Mouse (Mus musculus) lung, embryonic 15.5 days (tissue): ENCODE measurements around the gene Abhd12b. TPM values are rescaled to one million over a fixed set of nuclear protein-coding genes. Genes with fewer than 3 reads are reported as not detected.

Experiments used
- ATAC-seq: fragments of 200-750 bp; cut with Nextera tagmentation; 2 replicates; pipeline ENCODE4 v1.8.0; 2017; ENCODE audit warnings: moderate number of reproducible peaks, borderline replicate concordance; ENCODE audit not compliant: low FRiP score, low TSS enrichment; ENCODE audit errors: extremely low read depth
- H3K27ac ChIP-seq: fragments of 300-500 bp; sonication (generic); 2 replicates; pipeline ENCODE4 v1.5.1; 2015; ENCODE audit warnings: moderate library complexity, mild to moderate bottlenecking, inconsistent platforms
- H3K27me3 ChIP-seq: fragments of 300-500 bp; sonication (generic); 2 replicates; pipeline ENCODE4 v1.6.1; 2015; ENCODE audit warnings: inconsistent platforms
- H3K36me3 ChIP-seq: fragments of 300-500 bp; sonication (generic); 2 replicates; pipeline ENCODE4 v1.6.1; 2015; ENCODE audit warnings: inconsistent platforms
- H3K4me1 ChIP-seq: fragments of 300-500 bp; sonication (generic); 2 replicates; pipeline ENCODE4 v1.6.1; 2015; ENCODE audit warnings: inconsistent platforms
- H3K4me2 ChIP-seq: fragments of 300-500 bp; sonication (generic); 2 replicates; pipeline ENCODE4 v1.6.1; 2015; ENCODE audit warnings: inconsistent platforms, mild to moderate bottlenecking, moderate library complexity
- H3K4me3 ChIP-seq: fragments of 300-500 bp; sonication (generic); 2 replicates; pipeline ENCODE4 v1.5.1; 2015; ENCODE audit warnings: mild to moderate bottlenecking, inconsistent platforms
- H3K9ac ChIP-seq: fragments of 300-500 bp; sonication (generic); 2 replicates; pipeline ENCODE4 v1.6.1; 2015; ENCODE audit warnings: inconsistent platforms
- H3K9me3 ChIP-seq: fragments of 300-500 bp; sonication (generic); 2 replicates; pipeline ENCODE4 v1.6.1; 2016; ENCODE audit warnings: inconsistent platforms
- WGBS: fragments of 180-500 bp; shearing (Covaris S2); methylation state at CpG from one replicate; pipeline ENCODE4 v1.1.7; 2015; 5-methylcytosine and 5-hydroxymethylcytosine counted together
- polyA plus RNA-seq: library from polyadenylated mRNA; unstranded; fragments of >200 nt; fragmentation: Nextera tagmentation; extraction: Ambion mirVana; gene quantifications from 2 replicates; pipeline ENCODE4 v1.2.1, GENCODE M21; 2015

The Abhd12b gene
- polyA plus RNA-seq, result 0.11 TPM in 1 of 2 replicates, not detected in the other

DNA sequence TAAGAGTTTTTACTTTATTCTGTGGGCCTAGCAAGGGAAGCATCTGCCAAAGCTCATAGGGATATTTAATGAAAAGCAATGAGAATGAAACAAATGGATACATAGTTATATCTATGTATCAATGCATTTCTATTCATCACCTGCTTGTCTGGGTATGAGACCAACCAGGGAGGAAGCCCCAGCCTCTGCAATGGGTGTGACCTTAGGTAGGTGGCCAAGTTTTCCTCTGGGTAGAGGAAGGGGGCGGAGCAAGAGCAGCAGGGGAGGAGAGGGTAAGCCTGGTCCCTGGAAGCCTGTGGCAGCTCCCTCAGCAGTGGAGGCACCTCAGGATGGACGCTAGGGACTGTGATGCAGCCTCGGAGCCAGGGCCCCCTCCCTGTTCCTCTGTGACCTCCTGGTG, at the start of gene Abhd12b:
TSS of gene Abhd12b (plus strand) at position 301 of the 400 bp plus-strand sequence.
- no peak for ATAC-seq
- Histone ChIP-seq H3K9me3 (no peaks in the 10 kb centered on the region), H3K4me1 (peaks cover 3% of the 10 kb centered on the region), H3K4me2 (no peak within 1 kb of the TSS), H3K9ac (no peak within 1 kb of the TSS), H3K27me3 (no peaks in the 10 kb centered on the region; the same call in 1 of the 2 replicates), H3K27ac (no peak within 1 kb of the TSS), H3K4me3 (no peak within 1 kb of the TSS), H3K36me3 (no peaks in the 10 kb centered on the region)
- WGBS, result 50% methylated on average over 3 of the region's 3 CpGs

DNA sequence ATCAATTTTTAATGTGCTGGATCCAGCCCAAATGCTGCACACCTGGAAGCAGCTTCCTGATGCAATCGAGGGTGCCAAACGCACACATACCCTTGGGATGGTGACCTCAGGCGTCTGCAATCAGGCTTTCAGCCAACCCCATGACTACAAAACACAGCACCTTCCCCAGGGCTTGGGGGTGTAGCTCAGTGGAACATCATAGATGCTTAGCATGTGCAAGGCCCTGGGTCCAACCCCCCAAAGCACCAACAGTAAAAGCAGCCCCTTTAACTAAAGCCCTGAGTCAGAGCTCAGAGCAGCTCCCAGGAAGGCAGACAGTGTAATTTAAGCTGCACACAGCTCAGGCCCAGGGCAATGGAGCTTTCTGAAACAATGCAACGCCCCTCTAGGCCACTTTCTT, 49.7 kb upstream of the Abhd12b start:
- Histone ChIP-seq H3K9ac (no peak overlapping the region), H3K4me3 (no peak overlapping the region), H3K27ac (no peak overlapping the region), H3K9me3 (no peaks in the 10 kb centered on the region), H3K4me2 (no peak overlapping the region), H3K27me3 (no peaks in the 10 kb centered on the region), H3K4me1 (peaks cover 18% of the 10 kb centered on the region; the same call in 1 of the 2 replicates), H3K36me3 (no peaks in the 10 kb centered on the region)
- 59% methylated on average over 4 of the region's 4 CpGs for WGBS
- no peak for ATAC-seq

DNA sequence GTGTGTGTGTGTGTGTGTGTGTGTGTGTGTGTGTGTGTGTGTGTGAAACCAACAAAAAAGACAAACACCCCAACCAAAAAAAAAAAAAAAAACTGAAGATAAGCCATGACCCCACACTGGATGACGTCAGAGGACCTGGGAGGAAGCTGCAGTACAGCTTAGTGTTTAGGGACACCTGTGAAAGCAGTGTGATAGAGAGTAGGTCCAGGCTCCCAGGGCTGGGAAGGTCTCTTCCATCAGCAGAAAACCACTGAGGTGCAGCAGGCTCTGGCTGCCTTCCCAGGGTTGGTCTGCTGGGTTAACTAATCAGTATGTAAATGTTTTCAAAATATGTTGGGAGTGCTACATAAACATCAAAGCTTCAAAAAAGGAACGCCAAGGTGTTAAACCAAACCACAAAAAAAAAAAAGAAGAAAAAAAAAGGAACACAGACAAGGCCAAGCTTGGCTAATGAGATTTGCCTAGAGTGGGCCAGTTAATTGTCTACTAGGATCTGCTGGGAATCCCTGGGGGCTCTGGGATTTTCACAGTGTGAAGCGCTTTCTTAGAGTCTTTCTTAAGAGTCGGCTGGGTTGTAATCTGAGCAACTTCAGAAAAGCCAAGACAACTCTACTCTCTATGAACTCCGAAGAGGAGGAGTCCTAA, 49.0 kb upstream of the Abhd12b start:
- peaks cover 20% of the 10 kb centered on the region for H3K4me1 ChIP-seq
- H3K27ac ChIP-seq, result no peak overlapping the region
- 44% methylated on average over 5 of the region's 5 CpGs for WGBS
- no peak overlapping the region for H3K9ac ChIP-seq
- no peaks in the 10 kb centered on the region for H3K9me3 ChIP-seq
- H3K4me3 ChIP-seq, result no peak overlapping the region
- H3K4me2 ChIP-seq, result no peak overlapping the region
- H3K36me3 ChIP-seq, result no peaks in the 10 kb centered on the region
- no peak for ATAC-seq
- no peaks in the 10 kb centered on the region for H3K27me3 ChIP-seq

DNA sequence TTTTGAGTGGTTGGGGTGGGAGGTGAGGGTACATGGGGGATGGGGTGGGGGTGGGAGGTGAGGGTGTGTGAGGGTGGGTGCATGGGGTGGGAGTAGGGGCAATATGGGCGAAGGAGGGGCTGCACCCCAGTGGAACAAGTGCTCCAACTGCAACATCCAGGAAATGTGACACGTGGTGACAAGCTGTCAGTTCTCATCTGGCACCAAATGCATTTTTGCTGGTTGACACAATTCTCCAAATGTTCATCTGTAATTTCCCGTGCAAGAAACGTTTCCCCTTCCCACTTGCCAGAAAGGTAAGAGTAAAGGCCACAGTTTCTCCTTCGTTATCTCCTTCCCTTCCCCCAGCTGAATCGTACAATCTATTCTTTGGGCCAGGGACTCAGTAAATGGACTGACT, 48.1 kb upstream of the Abhd12b start:
- 54% methylated on average over 6 of the region's 6 CpGs for WGBS
- Histone ChIP-seq H3K27me3 (no peaks in the 10 kb centered on the region), H3K9ac (no peak overlapping the region), H3K4me3 (no peak overlapping the region), H3K4me2 (no peak overlapping the region), H3K4me1 (peaks cover 30% of the 10 kb centered on the region), H3K27ac (no peak overlapping the region), H3K36me3 (no peaks in the 10 kb centered on the region), H3K9me3 (no peaks in the 10 kb centered on the region)
- ATAC-seq, result no peak

DNA sequence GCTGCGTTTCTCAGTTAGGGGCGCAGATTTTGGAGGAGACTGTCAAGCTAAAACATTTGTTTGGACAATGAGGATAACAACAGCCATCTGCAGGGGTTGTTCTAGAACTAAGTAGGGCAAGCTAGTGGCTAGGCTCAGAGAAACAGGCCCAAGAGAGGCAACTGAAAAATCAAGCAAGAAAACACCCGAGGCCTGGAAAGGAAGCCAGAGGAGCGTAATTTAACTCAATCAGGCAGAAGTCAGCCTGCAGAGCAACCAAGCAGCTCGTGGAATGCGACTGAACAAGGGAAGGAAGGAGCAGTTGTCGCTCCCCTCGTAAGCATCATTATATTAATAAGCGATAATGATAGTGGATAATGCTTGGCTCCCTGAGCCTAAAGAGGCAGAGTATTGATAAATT, 47.4 kb upstream of the Abhd12b start:
- Histone ChIP-seq H3K4me3 (no peak overlapping the region), H3K4me2 (no peak overlapping the region), H3K9ac (no peak overlapping the region), H3K27me3 (no peaks in the 10 kb centered on the region), H3K36me3 (no peaks in the 10 kb centered on the region), H3K9me3 (no peaks in the 10 kb centered on the region), H3K27ac (no peak overlapping the region), H3K4me1 (peaks cover 32% of the 10 kb centered on the region)
- WGBS, result 61% methylated on average over 9 of the region's 9 CpGs
- ATAC-seq, result no peak

DNA sequence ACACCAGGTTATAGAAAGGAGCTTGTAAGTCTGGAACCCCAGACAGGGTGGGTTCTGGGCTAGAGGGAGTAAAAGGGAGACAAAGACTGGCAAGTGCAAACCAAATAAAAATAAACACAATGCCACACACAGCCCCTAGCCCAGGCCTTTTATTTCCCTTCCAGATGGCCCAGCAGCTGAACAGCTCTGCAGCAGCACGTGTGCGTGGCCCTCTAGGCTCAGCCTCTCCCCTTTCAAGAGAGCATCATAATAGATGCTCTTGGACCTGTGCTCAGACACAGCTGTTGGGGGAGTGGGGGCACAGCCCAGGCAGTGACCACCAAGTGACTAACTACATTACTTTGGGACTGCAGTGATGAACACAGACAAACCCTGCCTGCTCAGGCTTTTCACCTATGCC, 45.8 kb upstream of the Abhd12b start:
- H3K4me3 ChIP-seq, result no peak overlapping the region
- peaks cover 34% of the 10 kb centered on the region for H3K4me1 ChIP-seq
- no peak overlapping the region for H3K27ac ChIP-seq
- H3K27me3 ChIP-seq, result no peaks in the 10 kb centered on the region
- no peak for ATAC-seq
- 58% methylated on average over 2 of the region's 2 CpGs for WGBS
- H3K36me3 ChIP-seq, result no peaks in the 10 kb centered on the region
- H3K4me2 ChIP-seq, result no peak overlapping the region
- no peaks in the 10 kb centered on the region for H3K9me3 ChIP-seq
- H3K9ac ChIP-seq, result no peak overlapping the region

DNA sequence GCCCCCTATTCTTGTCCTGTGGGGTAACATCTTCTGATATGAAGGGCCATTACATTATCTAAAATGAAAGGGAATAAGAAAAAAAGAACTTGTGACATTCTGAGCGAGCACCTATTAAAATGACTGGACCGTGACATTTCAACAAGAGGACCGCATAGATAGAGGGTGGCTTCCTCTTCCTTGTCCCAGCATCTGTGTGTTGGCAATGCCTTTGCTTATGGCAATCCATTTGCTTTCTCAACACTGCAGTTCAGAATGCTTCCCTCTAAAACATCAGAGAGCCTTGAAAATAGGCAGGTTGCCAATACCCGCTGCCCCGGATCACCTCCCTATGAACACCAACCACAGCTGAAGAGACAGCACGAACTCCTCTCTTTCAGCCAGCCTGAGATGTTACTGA, 44.0 kb upstream of the Abhd12b start:
- no peaks in the 10 kb centered on the region for H3K9me3 ChIP-seq
- WGBS, result 36% methylated on average over 6 of the region's 6 CpGs
- H3K4me3 ChIP-seq, result peak overlapping the region; percentile 72
- H3K4me2 ChIP-seq, result peak overlapping the region; percentile 95
- H3K9ac ChIP-seq, result no peak overlapping the region; the same call in 1 of the 2 replicates
- no peaks in the 10 kb centered on the region for H3K36me3 ChIP-seq
- peaks cover 34% of the 10 kb centered on the region for H3K4me1 ChIP-seq
- ATAC-seq, result no peak
- no peak overlapping the region for H3K27ac ChIP-seq
- no peaks in the 10 kb centered on the region for H3K27me3 ChIP-seq

DNA sequence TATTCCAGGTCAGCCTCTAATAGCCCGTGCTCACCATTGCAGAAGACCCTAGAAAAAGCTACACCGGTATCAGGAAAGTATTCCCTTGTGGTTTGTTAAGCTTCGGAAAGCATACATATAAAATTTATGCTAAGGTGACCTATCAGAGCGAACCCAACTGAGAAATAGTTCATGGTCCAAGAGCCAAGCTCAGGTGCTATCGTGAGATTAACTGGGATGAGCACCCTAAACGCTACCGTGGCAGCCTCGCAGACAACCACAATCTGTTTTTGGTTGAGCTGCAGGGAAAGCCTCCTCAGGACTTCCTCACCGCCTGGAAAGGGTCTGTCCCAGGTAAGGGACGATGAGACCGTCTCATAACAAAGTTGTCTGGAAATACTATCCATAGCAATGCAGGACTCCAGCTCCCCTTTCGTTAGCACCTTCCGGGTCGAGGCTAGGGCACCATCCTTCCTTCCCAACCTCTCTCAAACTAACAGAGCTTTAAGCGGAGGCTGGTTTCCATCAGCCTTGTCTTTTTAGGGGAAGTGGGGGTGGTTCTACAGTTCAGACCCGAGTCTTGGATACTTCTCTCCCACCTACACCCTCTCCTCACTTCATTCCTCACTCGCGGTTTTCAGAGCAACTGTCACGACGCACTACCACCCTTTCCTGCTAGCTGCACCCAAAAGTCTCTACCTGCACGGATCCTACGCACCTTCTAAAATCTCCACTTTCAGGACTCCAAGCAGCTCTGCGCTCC, 43.4 kb upstream of the Abhd12b start:
- H3K27ac ChIP-seq, result peak overlapping the region; percentile 92
- H3K4me1 ChIP-seq, result peaks cover 34% of the 10 kb centered on the region
- peak overlapping the region; percentile 95 for H3K4me2 ChIP-seq
- H3K4me3 ChIP-seq, result peak overlapping the region; percentile 72
- H3K27me3 ChIP-seq, result no peaks in the 10 kb centered on the region
- peak overlapping the region; percentile 84 for H3K9ac ChIP-seq
- no peaks in the 10 kb centered on the region for H3K36me3 ChIP-seq
- 10% methylated on average over 23 of the region's 23 CpGs for WGBS
- no peak for ATAC-seq
- H3K9me3 ChIP-seq, result no peaks in the 10 kb centered on the region

DNA sequence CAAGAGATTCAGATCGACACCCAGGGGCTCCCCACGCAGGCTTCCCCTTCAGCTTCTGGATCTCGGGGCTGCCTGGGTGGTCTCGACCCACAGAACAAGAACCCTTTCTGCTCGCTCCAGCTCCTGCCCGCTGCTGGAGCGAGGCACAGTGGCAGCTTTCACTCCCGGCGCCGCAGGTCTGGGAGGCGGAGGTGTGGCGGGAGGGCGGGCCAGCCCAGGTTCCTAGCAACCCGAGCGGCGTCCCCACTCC, 42.9 kb upstream of the Abhd12b start:
- Histone ChIP-seq H3K4me3 (peak overlapping the region; percentile 72), H3K27ac (peak overlapping the region; percentile 92), H3K36me3 (no peaks in the 10 kb centered on the region), H3K9ac (peak overlapping the region; percentile 84), H3K27me3 (no peaks in the 10 kb centered on the region), H3K4me2 (peak overlapping the region; percentile 95), H3K4me1 (peaks cover 32% of the 10 kb centered on the region), H3K9me3 (no peaks in the 10 kb centered on the region)
- no peak; the same call in 1 of the 2 replicates for ATAC-seq
- WGBS, result 0% methylated on average over 14 of the region's 16 CpGs

DNA sequence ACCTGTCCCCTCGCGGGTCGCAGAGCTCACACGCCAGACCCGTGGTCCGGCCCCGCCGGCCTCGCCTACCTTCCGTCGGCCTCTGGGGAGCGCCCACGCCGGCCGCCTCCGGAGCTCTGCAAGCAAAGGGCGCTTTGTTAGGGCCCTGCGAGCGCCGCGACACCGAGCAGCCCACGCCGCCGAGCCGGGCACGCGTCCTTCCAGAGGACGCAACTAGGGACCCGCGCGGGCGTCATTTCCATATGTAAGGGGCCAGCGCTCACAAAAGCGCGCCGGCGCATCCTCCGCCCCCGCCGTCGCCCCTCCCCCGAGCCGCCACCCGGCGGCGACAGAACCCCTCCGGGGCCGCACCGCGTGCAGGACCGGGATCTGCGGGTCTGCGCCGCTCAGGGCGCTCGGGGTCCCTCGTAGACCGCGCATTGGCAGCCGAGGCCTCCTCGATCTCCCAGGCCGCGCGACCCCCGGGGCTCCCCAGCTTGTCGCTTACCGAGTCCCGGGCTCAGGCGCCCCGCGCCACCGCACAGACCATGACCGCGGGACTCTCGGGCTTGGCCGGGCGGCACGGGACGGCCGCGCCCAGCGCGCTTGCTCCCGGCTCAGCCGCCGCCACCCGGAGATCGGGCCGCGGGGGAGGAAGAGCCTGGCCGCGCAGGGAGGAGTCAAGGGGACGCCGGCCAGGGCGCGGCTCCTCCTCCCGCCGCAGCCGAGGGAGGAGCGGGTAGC, 42.4 kb upstream of the Abhd12b start:
- H3K36me3 ChIP-seq, result no peaks in the 10 kb centered on the region
- WGBS, result under 1% methylated on average over 88 of the region's 101 CpGs
- H3K4me2 ChIP-seq, result peak overlapping the region; percentile 95
- H3K9me3 ChIP-seq, result no peaks in the 10 kb centered on the region
- peak overlapping the region; percentile 84 for H3K9ac ChIP-seq
- peaks cover 29% of the 10 kb centered on the region for H3K4me1 ChIP-seq
- peak overlapping the region; percentile 72 for H3K4me3 ChIP-seq
- H3K27me3 ChIP-seq, result no peaks in the 10 kb centered on the region
- peak; percentile 92 for ATAC-seq
- peak overlapping the region; percentile 92 for H3K27ac ChIP-seq

DNA sequence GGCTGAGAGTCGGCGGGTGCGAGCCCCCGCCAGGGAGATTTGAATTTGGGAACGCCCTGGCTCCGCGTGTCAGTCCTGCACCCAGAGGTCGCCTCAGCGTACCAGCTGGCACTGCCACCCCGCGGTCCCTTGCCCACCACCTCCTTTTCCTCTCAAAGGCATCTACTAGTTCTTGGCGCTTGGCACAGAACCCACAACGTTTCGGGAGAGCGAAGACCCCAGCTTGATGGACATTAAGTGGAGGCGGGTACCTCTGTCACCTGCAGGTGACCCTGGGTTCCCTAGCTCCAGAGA, 41.9 kb upstream of the Abhd12b start:
- H3K9ac ChIP-seq, result peak overlapping the region; percentile 84
- WGBS, result 4% methylated on average over 15 of the region's 16 CpGs

DNA sequence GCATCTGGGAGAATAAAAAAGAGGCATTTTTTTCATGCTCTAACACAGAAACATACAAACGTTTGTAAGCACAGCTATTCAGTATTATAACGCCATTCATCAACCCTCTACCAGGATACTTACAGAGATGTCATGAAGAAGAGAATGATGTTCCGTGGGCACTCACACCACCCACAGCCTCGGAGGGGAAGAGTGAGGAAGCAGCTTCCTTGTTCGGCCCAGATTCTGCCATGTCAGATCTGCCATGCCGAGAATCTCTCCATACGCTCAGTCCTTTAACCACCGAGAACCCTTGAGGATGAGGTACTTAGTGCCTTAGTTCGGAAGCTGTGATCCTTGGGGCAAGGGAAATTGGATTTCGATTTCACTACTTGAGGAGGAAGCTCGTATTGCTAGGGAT, 40.6 kb upstream of the Abhd12b start, which contains the start of gene Nin:
TSS of gene Nin (minus strand) at position 367 of the 400 bp plus-strand sequence.
- no peak for ATAC-seq

More for the DNA sequence above, 41.9 kb upstream of the Abhd12b start:
- Histone ChIP-seq H3K27ac (peak overlapping the region; percentile 92), H3K4me2 (peak overlapping the region; percentile 95), H3K36me3 (no peaks in the 10 kb centered on the region), H3K4me1 (peaks cover 26% of the 10 kb centered on the region), H3K4me3 (peak overlapping the region; percentile 72), H3K27me3 (no peaks in the 10 kb centered on the region), H3K9me3 (no peaks in the 10 kb centered on the region)
- no peak for ATAC-seq

More for the DNA sequence above, 40.6 kb upstream of the Abhd12b start, which contains the start of gene Nin:
- 64% methylated on average over 11 of the region's 11 CpGs for WGBS
- H3K4me1 ChIP-seq, result peaks cover 19% of the 10 kb centered on the region
- H3K4me2 ChIP-seq, result no peak within 1 kb of the TSS
- no peaks in the 10 kb centered on the region for H3K27me3 ChIP-seq
- H3K9me3 ChIP-seq, result no peaks in the 10 kb centered on the region
- H3K36me3 ChIP-seq, result no peaks in the 10 kb centered on the region
- 0 out of 2 replicates have a peak within 1 kb of the TSS, but pooled peaks have one; percentile 92 for H3K27ac ChIP-seq
- no peak within 1 kb of the TSS for H3K4me3 ChIP-seq
- no peak within 1 kb of the TSS for H3K9ac ChIP-seq
